Mouse (Mus musculus): Measurements from ENCODE around the gene Por.

GRCm38 (mm10) chr5:135723165-135723751, 53.4 kb downstream of the Por start:
- TF ChIP-seq CTCF (IDR thresholded peaks at IDR 0.05 in 2 of 3, conservative IDR thresholded peaks at IDR 0.05 in 1 of 3; ENCODE audit: control insufficient read depth in 1 of 3, insufficient read depth in 1 of 3, low read depth in 2 of 3, low read length in 3 of 3, poor library complexity in 1 of 3, severe bottlenecking in 1 of 3) (no peak), POLR2AphosphoS5 (IDR thresholded peaks at IDR 0.05; ENCODE audit: borderline replicate concordance, low read depth, low read length) (no peak), E2F4 (IDR thresholded peaks at IDR 0.05; ENCODE audit: borderline replicate concordance, low read depth, low read length) (no peak), POLR2A (IDR thresholded peaks at IDR 0.05; ENCODE audit: control insufficient read depth in 1 of 2, insufficient read depth in 1 of 2, low read depth in 1 of 2, low read length in 2 of 2, poor library complexity in 1 of 2) (no peak), UBTF (IDR thresholded peaks at IDR 0.05; ENCODE audit: borderline replicate concordance, insufficient read depth, low read depth, low read length) (no peak)
